Mouse (Mus musculus) heart, adult 2 months (tissue): ENCODE data around the gene Gm38394. TPM values are rescaled to one million over a fixed set of nuclear protein-coding genes. Genes with fewer than 3 reads are reported as not detected.

Source experiments
- DNase-seq, 2 experiments: peaks; one replicate each; pipeline ENCODE4 v3.0.0; 2021
- H3K27ac ChIP-seq: fragments of 200-600 bp; 2 replicates; pipeline ENCODE4 v1.8.1; 2022
- H3K27me3 ChIP-seq: fragments of 200-500 bp; 2 replicates; pipeline ENCODE4 v1.6.1; 2012; ENCODE audit warnings: mild to moderate bottlenecking, low read length, inconsistent platforms, mixed read lengths; ENCODE audit not compliant: control insufficient read depth, insufficient read depth
- H3K36me3 ChIP-seq: fragments of 200-500 bp; 2 replicates; pipeline ENCODE4 v1.6.1; 2012; ENCODE audit warnings: low read length, inconsistent platforms; ENCODE audit not compliant: control insufficient read depth, insufficient read depth
- H3K4me1 ChIP-seq: fragments of 200-500 bp; 2 replicates; pipeline ENCODE4 v1.6.1; 2011; ENCODE audit warnings: low read length; ENCODE audit not compliant: control insufficient read depth, insufficient read depth
- H3K4me3 ChIP-seq: fragments of 200-600 bp; 2 replicates; pipeline ENCODE4 v1.8.1; 2022
- H3K79me2 ChIP-seq: fragments of 200-500 bp; replicated peaks from 2 replicates; pipeline ENCODE4 v1.6.1; 2012; ENCODE audit warnings: mild to moderate bottlenecking, inconsistent platforms, low read length, moderate library complexity, mixed read lengths; ENCODE audit not compliant: control insufficient read depth, insufficient read depth
- H3K9ac ChIP-seq: fragments of 200-500 bp; 2 replicates; pipeline ENCODE4 v1.6.1; 2012; ENCODE audit warnings: low read depth, mild to moderate bottlenecking, control low read depth, inconsistent platforms, low read length, mixed read lengths
- CTCF ChIP-seq: fragments of 200-600 bp; IDR thresholded peaks from 2 replicates; pipeline ENCODE4 v1.8.1; 2022; ENCODE audit warnings: antibody characterized with exemption, mild to moderate bottlenecking, moderate library complexity
- EP300 ChIP-seq: fragments of 200-500 bp; IDR thresholded peaks from 2 replicates; pipeline ENCODE4 v1.6.1; 2011; ENCODE audit warnings: low read depth, low read length, control low read depth; ENCODE audit not compliant: insufficient read depth
- POLR2A ChIP-seq: fragments of 200-500 bp; IDR thresholded peaks from 2 replicates; pipeline ENCODE4 v1.6.1; 2011; ENCODE audit warnings: mild to moderate bottlenecking, low read depth, low read length, control low read depth; ENCODE audit not compliant: insufficient read depth
- WGBS: fragments of 180-500 bp; shearing (Covaris S2); methylation state at CpG from one replicate; pipeline ENCODE4 v1.1.7; 2018; 5-methylcytosine and 5-hydroxymethylcytosine counted together
- intact Hi-C: fragments of 180-260 bp; cut with DNase I; formaldehyde crosslinking; loops from one replicate; pipeline ENCODE4 v1.15.1; 2025
- polyA plus RNA-seq: library from polyadenylated mRNA; depleted of rRNA; stranded (reverse); fragments of >200 nt; gene quantifications from 2 replicates; pipeline ENCODE4 v1.2.3, GENCODE M21; 2012
- total RNA-seq, 2 experiments: library from RNA; stranded (reverse); gene quantifications; 2 replicates each; pipeline ENCODE4 v1.2.3; 2021

The Gm38394 gene
- total and polyA plus RNA-seq, 3 experiments: 2.5 to 15.0 (median 14.5) TPM

GRCm38 (mm10) chr1:133694876-133695275 lies 33.8 kb upstream of the Gm38394 start:
- Histone ChIP-seq H3K4me3 (no peak overlapping the region), H3K79me2 (no peaks in the 10 kb centered on the region), H3K27ac (no peak overlapping the region), H3K4me1 (peaks cover 12% of the 10 kb centered on the region), H3K36me3 (no peaks in the 10 kb centered on the region), H3K27me3 (no peaks in the 10 kb centered on the region), H3K9ac (no peak overlapping the region)
- intact Hi-C loops: no loop called here
- WGBS: 55% methylated on average over 1 of the region's 1 CpGs
- TF ChIP-seq EP300: no peak
- TF ChIP-seq POLR2A: no peak
- TF ChIP-seq CTCF: no peak
- peak in 1 of 2 experiments; percentile 56 for DNase-seq

GRCm38 (mm10) chr1:133694301-133694700 lies 33.2 kb upstream of the Gm38394 start:
- H3K27ac ChIP-seq: no peak overlapping the region
- TF ChIP-seq POLR2A (no peak), EP300 (no peak), CTCF (no peak)
- DNase-seq: no peak
- no peak overlapping the region for H3K9ac ChIP-seq
- 47% methylated on average over 1 of the region's 1 CpGs for WGBS
- H3K79me2 ChIP-seq: no peaks in the 10 kb centered on the region
- H3K36me3 ChIP-seq: no peaks in the 10 kb centered on the region
- peaks cover 12% of the 10 kb centered on the region for H3K4me1 ChIP-seq
- no peaks in the 10 kb centered on the region for H3K27me3 ChIP-seq
- intact Hi-C loops: no loop called here
- H3K4me3 ChIP-seq: no peak overlapping the region

- Histone ChIP-seq H3K4me3 (no peak overlapping the region), H3K9ac (no peak overlapping the region), H3K36me3 (no peaks in the 10 kb centered on the region), H3K79me2 (no peaks in the 10 kb centered on the region), H3K27ac (no peak overlapping the region), H3K27me3 (no peaks in the 10 kb centered on the region), H3K4me1 (peaks cover 12% of the 10 kb centered on the region)
- 85% methylated on average over 11 of the region's 11 CpGs for WGBS
- intact Hi-C loops: no loop called here
- TF ChIP-seq EP300: no peak
- TF ChIP-seq CTCF: no peak
- TF ChIP-seq POLR2A: no peak
- no peak for DNase-seq
Observed at GRCm38 (mm10) chr1:133693536-133694114, 32.5 kb upstream of the Gm38394 start.

- peaks cover 12% of the 10 kb centered on the region for H3K4me1 ChIP-seq
- TF ChIP-seq EP300 (no peak), CTCF (no peak), POLR2A (no peak)
- no peaks in the 10 kb centered on the region for H3K27me3 ChIP-seq
- 58% methylated on average over 4 of the region's 4 CpGs for WGBS
- no peak for DNase-seq
- no peak overlapping the region for H3K9ac ChIP-seq
- intact Hi-C loops: no loop called here
- no peak overlapping the region for H3K4me3 ChIP-seq
- no peaks in the 10 kb centered on the region for H3K36me3 ChIP-seq
- no peak overlapping the region for H3K27ac ChIP-seq
- H3K79me2 ChIP-seq: no peaks in the 10 kb centered on the region
Observed at GRCm38 (mm10) chr1:133692195-133692594, 31.1 kb upstream of the Gm38394 start.

GRCm38 (mm10) chr1:133691046-133691445 lies 29.9 kb upstream of the Gm38394 start:
- WGBS: 91% methylated on average over 6 of the region's 6 CpGs
- no peak overlapping the region for H3K9ac ChIP-seq
- peaks cover 13% of the 10 kb centered on the region for H3K4me1 ChIP-seq
- H3K36me3 ChIP-seq: no peaks in the 10 kb centered on the region
- no peak for DNase-seq
- no peaks in the 10 kb centered on the region for H3K27me3 ChIP-seq
- no peak overlapping the region for H3K4me3 ChIP-seq
- no peak overlapping the region for H3K27ac ChIP-seq
- intact Hi-C loops: no loop called here
- no peaks in the 10 kb centered on the region for H3K79me2 ChIP-seq
- TF ChIP-seq POLR2A (no peak), EP300 (no peak), CTCF (no peak)

- Histone ChIP-seq H3K79me2 (no peaks in the 10 kb centered on the region), H3K36me3 (peaks cover 2% of the 10 kb centered on the region; the same call in 1 of the 2 replicates), H3K9ac (no peak within 1 kb of the TSS), H3K27me3 (no peaks in the 10 kb centered on the region), H3K27ac (no peak within 1 kb of the TSS), H3K4me3 (no peak within 1 kb of the TSS), H3K4me1 (peaks cover 8% of the 10 kb centered on the region)
- intact Hi-C loops: no loop called here
- TF ChIP-seq CTCF (no peak), EP300 (no peak), POLR2A (no peak)
- WGBS: 27% methylated on average over 6 of the region's 6 CpGs
- peak in 1 of 2 experiments; percentile 40 for DNase-seq
Observed at GRCm38 (mm10) chr1:133689897-133690296, 28.8 kb upstream of the Gm38394 start, which contains the start of gene Lax1. Gene Lax1 (minus strand): TSS chr1:133690108.
